Mouse (Mus musculus) ES-E14 (cell line): ENCODE measurements around the gene Cadps. TPM values are rescaled to one million over a fixed set of nuclear protein-coding genes. Genes with fewer than 3 reads are reported as not detected.

Source experiments
- DNase-seq: peaks from one replicate; pipeline ENCODE4 v3.0.0-alpha.2; 2013; ENCODE audit warnings: low read depth, low spot score
- H3K27ac ChIP-seq: 2 replicates; pipeline ENCODE4 v1.5.1; 2012; ENCODE audit warnings: low read depth, mild to moderate bottlenecking, low read length, moderate library complexity, mixed read lengths; ENCODE audit not compliant: poor library complexity, insufficient read depth, severe bottlenecking
- H3K36me3 ChIP-seq: 2 replicates; pipeline ENCODE4 v1.6.1; 2012; ENCODE audit warnings: mild to moderate bottlenecking, low read length, moderate library complexity, mixed read lengths; ENCODE audit not compliant: control insufficient read depth, poor library complexity, insufficient read depth, severe bottlenecking
- H3K4me1 ChIP-seq, 2 experiments: fragments of 150-350 bp in 1 of 2; sonication (generic) in 1 of 2; 2 replicates each; pipeline ENCODE4 v1.6.1; 2012; ENCODE audit warnings: low read length in 2 of 2, mild to moderate bottlenecking in 1 of 2, mixed read lengths in 1 of 2; ENCODE audit not compliant: control insufficient read depth in 2 of 2, insufficient read depth in 2 of 2, poor library complexity in 1 of 2
- H3K4me3 ChIP-seq, 2 experiments: fragments of 150-350 bp in 1 of 2; sonication (generic) in 1 of 2; 2 replicates each; pipeline ENCODE4 v1.5.1; 2012; ENCODE audit warnings: low read length in 2 of 2, low read depth in 1 of 2, mild to moderate bottlenecking in 1 of 2, mixed read lengths in 1 of 2; ENCODE audit not compliant: insufficient read depth in 1 of 2, poor library complexity in 1 of 2, severe bottlenecking in 1 of 2
- H3K9ac ChIP-seq: 2 replicates; pipeline ENCODE4 v1.6.1; 2012; ENCODE audit warnings: low read depth, mild to moderate bottlenecking, low read length, mixed read lengths; ENCODE audit not compliant: poor library complexity, insufficient read depth, severe bottlenecking
- H3K9me3 ChIP-seq: fragments of 150-350 bp; sonication (generic); 2 replicates; pipeline ENCODE4 v1.6.1; 2012; ENCODE audit warnings: low read depth, mild to moderate bottlenecking, low read length; ENCODE audit not compliant: control insufficient read depth, insufficient read depth
- CHD2 ChIP-seq: IDR thresholded peaks from 2 replicates; pipeline ENCODE4 v1.6.1; 2014; ENCODE audit warnings: mild to moderate bottlenecking, low read depth, low read length, inconsistent platforms
- HCFC1 ChIP-seq: IDR thresholded peaks from 2 replicates; pipeline ENCODE4 v1.6.1; 2012; ENCODE audit warnings: low read length, inconsistent platforms, borderline replicate concordance; ENCODE audit not compliant: insufficient read depth
- MAFK ChIP-seq: IDR thresholded peaks from 2 replicates; pipeline ENCODE4 v1.6.1; 2014; ENCODE audit warnings: mild to moderate bottlenecking, low read depth, low read length, inconsistent platforms; ENCODE audit not compliant: insufficient read depth
- ZC3H11A ChIP-seq: IDR thresholded peaks from 2 replicates; pipeline ENCODE4 v1.6.1; 2012; ENCODE audit warnings: low read depth, mild to moderate bottlenecking, inconsistent platforms, low read length, borderline replicate concordance
- ZNF384 ChIP-seq: IDR thresholded peaks from 2 replicates; pipeline ENCODE4 v1.6.1; 2012; ENCODE audit warnings: low read depth, low read length, inconsistent platforms
- in situ Hi-C, 2 experiments: fragments of 600-800 bp; cut with MboI; formaldehyde crosslinking; loops; one replicate each; pipeline ENCODE4 v1.15.1; 2025; ENCODE audit warnings: low sequenced_read_pairs in 2 of 2, inconsistent platforms in 1 of 2; ENCODE audit not compliant: unreplicated experiment in 2 of 2
- total RNA-seq: library from RNA; depleted of rRNA; stranded (reverse); fragments of 300-350 nt; gene quantifications from 2 replicates; pipeline ENCODE4 v1.2.3, GENCODE M21; 2012

The Cadps gene
- total RNA-seq, 1 experiment: 0.49 TPM

- DNase-seq: no peak
- H3K9ac ChIP-seq: no peak overlapping the region
- in situ Hi-C loops: no loop called here
These were observed 161.4 kb downstream of the Cadps start for GRCm38 (mm10) chr14:12661430-12661829.

GRCm38 (mm10) chr14:12657351-12657750 is 165.5 kb downstream of the Cadps start:
- H3K9ac ChIP-seq: no peak overlapping the region
- in situ Hi-C loops: no loop called here
- no peaks in the 10 kb centered on the region for H3K9me3 ChIP-seq
- no peak overlapping the region for H3K27ac ChIP-seq
- no peaks in the 10 kb centered on the region for H3K4me1 ChIP-seq
- no peak for TF ChIP-seq HCFC1
- no peak for TF ChIP-seq MAFK
- TF ChIP-seq CHD2: no peak
- no peak for TF ChIP-seq ZC3H11A
- TF ChIP-seq ZNF384: no peak
- no peaks in the 10 kb centered on the region for H3K36me3 ChIP-seq
- no peak for DNase-seq
- H3K4me3 ChIP-seq: no peak overlapping the region

More at GRCm38 (mm10) chr14:12661430-12661829, 161.4 kb downstream of the Cadps start:
- Histone ChIP-seq H3K36me3 (no peaks in the 10 kb centered on the region), H3K4me3 (no peak overlapping the region), H3K9me3 (no peaks in the 10 kb centered on the region), H3K4me1 (no peaks in the 10 kb centered on the region), H3K27ac (no peak overlapping the region)
- TF ChIP-seq MAFK: no peak
- no peak for TF ChIP-seq CHD2
- TF ChIP-seq ZC3H11A: no peak
- TF ChIP-seq ZNF384: no peak
- TF ChIP-seq HCFC1: no peak

DNA sequence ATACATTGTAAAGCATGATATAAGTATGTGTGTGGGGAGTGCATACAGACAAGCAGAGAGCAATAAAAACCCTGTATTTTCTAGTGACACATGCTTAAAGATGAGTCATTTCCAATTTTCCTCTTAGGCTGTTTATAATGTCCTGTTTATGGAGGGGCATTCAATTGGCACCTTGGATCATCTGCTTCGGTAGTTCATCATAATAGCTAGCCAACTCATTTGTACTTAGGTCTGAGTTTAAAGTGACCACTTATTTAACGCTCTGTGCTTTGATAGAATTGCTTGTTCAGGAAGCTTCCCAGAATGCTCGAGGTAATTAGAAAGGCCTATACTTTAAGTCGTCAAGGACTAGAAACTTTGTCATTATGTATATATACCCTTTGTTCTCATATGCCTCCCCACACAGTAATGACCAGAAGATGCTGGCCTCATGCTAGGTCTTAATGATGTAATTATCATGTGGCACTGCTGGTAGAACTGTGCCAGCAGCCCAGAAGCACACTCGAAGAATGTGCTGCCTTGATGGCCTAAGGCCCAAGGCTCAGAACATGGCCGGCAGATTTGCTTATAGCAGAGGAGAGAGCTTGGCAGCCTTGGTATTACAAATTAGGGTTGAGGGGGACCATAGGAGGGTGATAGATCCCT is 179.9 kb downstream of the Cadps start:
- H3K9ac ChIP-seq: no peak overlapping the region
- H3K36me3 ChIP-seq: no peaks in the 10 kb centered on the region
- H3K4me3 ChIP-seq: no peak overlapping the region
- no peaks in the 10 kb centered on the region for H3K4me1 ChIP-seq
- DNase-seq: no peak
- H3K27ac ChIP-seq: no peak overlapping the region
- in situ Hi-C loops: no loop called here
- TF ChIP-seq ZC3H11A (no peak), ZNF384 (no peak), CHD2 (no peak), MAFK (no peak), HCFC1 (no peak)
- H3K9me3 ChIP-seq: no peaks in the 10 kb centered on the region

DNA sequence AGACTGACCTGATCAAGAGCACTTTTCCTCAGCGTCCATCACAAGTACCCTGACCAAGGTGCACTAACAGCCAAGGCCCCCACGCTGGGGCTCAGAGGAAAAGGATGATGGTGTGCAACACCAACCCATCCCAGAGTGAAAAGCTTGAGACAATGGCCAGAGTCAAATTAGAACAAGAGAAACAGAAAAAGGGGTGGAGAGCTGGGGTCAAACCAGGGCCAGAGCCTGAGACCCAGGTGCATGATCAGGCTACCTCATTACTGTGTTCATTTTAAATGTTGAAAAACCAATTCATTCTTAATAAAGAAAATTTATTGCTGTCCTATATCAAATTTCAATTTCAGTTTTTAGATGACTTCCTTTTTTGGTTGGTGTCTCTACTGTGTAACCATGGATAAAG is 184.1 kb downstream of the Cadps start:
- Histone ChIP-seq H3K36me3 (no peaks in the 10 kb centered on the region), H3K9ac (no peak overlapping the region), H3K4me3 (no peak overlapping the region), H3K9me3 (no peaks in the 10 kb centered on the region), H3K27ac (no peak overlapping the region), H3K4me1 (no peaks in the 10 kb centered on the region)
- in situ Hi-C loops: no loop called here
- TF ChIP-seq MAFK (no peak), CHD2 (no peak), ZC3H11A (no peak), ZNF384 (no peak), HCFC1 (no peak)
- DNase-seq: no peak
